Mouse (Mus musculus) midbrain, postnatal 0 days (tissue): ENCODE results near the gene Rhox13. TPM values are rescaled to one million over a fixed set of nuclear protein-coding genes. Genes with fewer than 3 reads are reported as not detected.

ENCODE experiments used
- ATAC-seq: fragments of 200-750 bp; cut with Nextera tagmentation; 2 replicates; pipeline ENCODE4 v1.8.0; 2017; ENCODE audit warnings: moderate number of reproducible peaks, mild to moderate bottlenecking, moderate TSS enrichment, moderate library complexity; ENCODE audit not compliant: low FRiP score
- DNase-seq: peaks from one replicate; pipeline ENCODE4 v3.0.0-alpha.2; 2015; ENCODE audit warnings: low spot score
- H3K27ac ChIP-seq: fragments of 300-500 bp; sonication (generic); 2 replicates; pipeline ENCODE4 v1.5.1; 2014; ENCODE audit warnings: low read depth, mild to moderate bottlenecking, low read length, mixed read lengths
- H3K27me3 ChIP-seq: fragments of 300-500 bp; sonication (generic); 2 replicates; pipeline ENCODE4 v1.6.1; 2014; ENCODE audit warnings: low read length, control low read depth, mixed read lengths; ENCODE audit not compliant: insufficient read depth
- H3K36me3 ChIP-seq: fragments of 300-500 bp; sonication (generic); 2 replicates; pipeline ENCODE4 v1.6.1; 2014; ENCODE audit warnings: low read length, control low read depth, mixed read lengths; ENCODE audit not compliant: insufficient read depth
- H3K4me1 ChIP-seq: fragments of 300-500 bp; sonication (generic); 2 replicates; pipeline ENCODE4 v1.6.1; 2014; ENCODE audit warnings: mild to moderate bottlenecking, control low read depth, antibody characterized with exemption, low read length, mixed read lengths; ENCODE audit not compliant: insufficient read depth
- H3K4me2 ChIP-seq: fragments of 300-500 bp; sonication (generic); 2 replicates; pipeline ENCODE4 v1.6.1; 2014; ENCODE audit warnings: low read depth, mild to moderate bottlenecking, low read length, mixed read lengths; ENCODE audit not compliant: poor library complexity, severe bottlenecking
- H3K4me3 ChIP-seq: fragments of 300-500 bp; sonication (generic); 2 replicates; pipeline ENCODE4 v1.5.1; 2014; ENCODE audit warnings: low read depth, mild to moderate bottlenecking, low read length, moderate library complexity
- H3K9ac ChIP-seq: fragments of 300-500 bp; sonication (generic); replicated peaks from 2 replicates; pipeline ENCODE4 v1.6.1; 2014; ENCODE audit warnings: mild to moderate bottlenecking, low read length, moderate library complexity, mixed read lengths; ENCODE audit not compliant: poor library complexity, severe bottlenecking
- H3K9me3 ChIP-seq: fragments of 300-500 bp; sonication (generic); 2 replicates; pipeline ENCODE4 v1.6.1; 2016; ENCODE audit warnings: low read length, control low read depth
- CTCF ChIP-seq: IDR thresholded peaks from 2 replicates; pipeline ENCODE4 v1.5.1; 2016; ENCODE audit warnings: antibody characterized with exemption, mild to moderate bottlenecking
- WGBS: fragments of 180-500 bp; shearing (Covaris S2); extraction: QIAGEN DNeasy Blood & Tissue Kit; methylation state at CpG from one replicate; pipeline ENCODE4 v1.1.7; 2014; 5-methylcytosine and 5-hydroxymethylcytosine counted together
- polyA plus RNA-seq: library from polyadenylated mRNA; unstranded; fragments of >200 nt; fragmentation: Nextera tagmentation; extraction: Ambion mirVana; gene quantifications from 2 replicates; pipeline ENCODE4 v1.2.1, GENCODE M21; 2015
- total RNA-seq: library from RNA; depleted of rRNA; stranded (reverse); fragments of >200 nt; gene quantifications from 2 replicates; pipeline ENCODE4 v1.2.3, GENCODE M21; 2014; rRNA removed

Gene Rhox13
- total RNA-seq (not detected in 2 replicates), polyA plus RNA-seq (not detected in 2 replicates)

DNA sequence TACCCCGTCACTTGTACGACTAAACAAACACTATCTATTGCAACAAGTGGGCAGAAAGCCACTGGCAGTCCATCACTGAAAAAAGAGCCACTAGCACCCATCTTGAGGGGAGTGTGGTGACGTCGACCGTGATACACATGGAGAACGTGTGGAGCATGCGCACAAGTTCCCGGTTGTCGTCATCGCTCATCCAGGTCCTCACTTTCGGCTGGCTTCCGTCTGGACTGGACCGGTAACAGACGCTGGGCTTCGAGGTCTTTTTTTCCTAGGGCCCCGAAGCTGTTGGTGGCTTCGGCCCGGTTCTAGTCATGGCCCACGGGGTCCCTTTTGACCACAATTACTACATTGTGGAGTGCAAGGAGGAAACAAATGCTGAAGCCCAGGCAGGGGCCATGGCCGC is at the start of gene Rhox13:
TSS of gene Rhox13 (plus strand) at position 238 of the 400 bp plus-strand sequence.
- H3K4me2 ChIP-seq = no peak within 1 kb of the TSS
- H3K4me3 ChIP-seq = no peak within 1 kb of the TSS
- no peak for DNase-seq
- no peak within 1 kb of the TSS for H3K9ac ChIP-seq
- no peak for TF ChIP-seq CTCF
- H3K9me3 ChIP-seq = peaks cover 11% of the 10 kb centered on the region; the same call in 1 of the 2 replicates
- 95% methylated on average over 20 of the region's 20 CpGs for WGBS
- no peak within 1 kb of the TSS for H3K27ac ChIP-seq
- H3K36me3 ChIP-seq = no peaks in the 10 kb centered on the region
- H3K4me1 ChIP-seq = no peaks in the 10 kb centered on the region
- no peak for ATAC-seq
- H3K27me3 ChIP-seq = no peaks in the 10 kb centered on the region

DNA sequence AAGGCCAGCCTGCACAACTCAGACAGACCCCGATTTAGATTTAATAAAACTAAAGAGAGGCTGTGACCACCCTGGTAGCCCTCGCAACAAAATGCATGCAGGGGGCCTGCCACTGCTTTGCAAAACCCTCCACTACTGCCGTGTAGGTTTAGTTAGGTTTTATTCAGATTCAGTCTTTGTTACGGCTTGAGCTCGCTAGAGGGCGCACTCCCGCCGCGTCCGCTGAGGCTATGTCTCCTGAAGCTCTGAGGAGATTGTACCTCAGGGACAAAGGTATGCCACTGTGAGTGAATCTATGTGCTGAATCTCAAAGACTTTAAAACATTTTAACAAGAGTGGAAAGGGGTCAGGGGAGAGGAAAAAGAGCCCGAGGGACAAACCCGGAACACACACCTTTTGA is 36.8 kb upstream of the Rhox13 start:
- ATAC-seq (0 out of 2 replicates have a peak, but pooled peaks have one; percentile 38), DNase-seq (peak; percentile 36)
- no peaks in the 10 kb centered on the region for H3K36me3 ChIP-seq
- 14% methylated on average over 12 of the region's 12 CpGs for WGBS
- peak; percentile 77 for TF ChIP-seq CTCF
- no peak overlapping the region for H3K9ac ChIP-seq
- no peak overlapping the region for H3K4me3 ChIP-seq
- H3K4me1 ChIP-seq = no peaks in the 10 kb centered on the region
- H3K27ac ChIP-seq = no peak overlapping the region
- no peak overlapping the region for H3K4me2 ChIP-seq
- no peaks in the 10 kb centered on the region for H3K9me3 ChIP-seq
- no peaks in the 10 kb centered on the region for H3K27me3 ChIP-seq

DNA sequence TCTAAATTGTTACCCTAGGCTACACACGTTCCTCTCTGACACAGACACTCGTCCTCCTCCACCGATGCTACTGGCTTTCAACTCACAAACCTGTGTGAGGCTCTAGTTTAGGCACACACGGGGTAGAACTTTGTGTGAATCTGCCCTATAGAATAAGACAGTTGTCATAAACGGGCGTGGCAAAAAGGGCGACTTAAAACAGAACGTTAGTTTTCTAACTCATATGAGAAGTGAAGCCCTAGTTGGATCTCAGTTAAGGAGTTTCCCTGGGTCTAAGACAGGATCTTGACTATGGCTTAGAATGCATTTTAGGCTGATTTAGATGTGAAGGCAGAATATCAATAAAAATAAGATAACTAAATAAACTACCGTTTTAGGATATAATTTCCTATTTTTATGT is 36.0 kb upstream of the Rhox13 start, which contains the start of gene Rhox11:
TSS of gene Rhox11 (minus strand) at position 101 of the 400 bp plus-strand sequence.
- ATAC-seq (no peak), DNase-seq (no peak)
- H3K27ac ChIP-seq = no peak within 1 kb of the TSS
- no peaks in the 10 kb centered on the region for H3K9me3 ChIP-seq
- TF ChIP-seq CTCF = no peak
- WGBS = 87% methylated on average over 9 of the region's 9 CpGs
- no peak within 1 kb of the TSS for H3K4me3 ChIP-seq
- H3K27me3 ChIP-seq = no peaks in the 10 kb centered on the region
- no peak within 1 kb of the TSS for H3K9ac ChIP-seq
- H3K4me1 ChIP-seq = no peaks in the 10 kb centered on the region
- H3K4me2 ChIP-seq = no peak within 1 kb of the TSS
- no peaks in the 10 kb centered on the region for H3K36me3 ChIP-seq

DNA sequence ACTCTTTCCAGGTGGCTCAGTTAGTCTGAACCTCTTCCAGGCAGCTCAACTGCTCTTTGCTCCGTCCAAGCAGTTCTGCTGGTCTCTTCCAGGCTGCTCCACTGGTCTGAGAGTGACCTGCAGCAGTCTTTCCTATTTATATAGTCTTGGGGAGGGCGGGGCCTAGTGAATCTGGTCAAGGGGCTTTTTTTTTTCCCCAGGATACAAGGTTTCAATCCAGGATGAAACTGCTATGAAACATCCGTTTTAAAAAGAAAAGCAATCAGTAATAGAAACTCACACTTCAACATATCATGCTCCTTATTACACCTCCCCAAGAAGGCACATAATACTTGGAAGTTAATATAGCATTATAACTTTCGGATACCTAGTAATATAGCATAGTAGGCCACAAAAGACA is 10.2 kb upstream of the Rhox13 start, which contains the start of gene Rhox12:
TSS of gene Rhox12 (minus strand) at position 101 of the 400 bp plus-strand sequence.
- Histone ChIP-seq H3K4me2 (no peak within 1 kb of the TSS), H3K36me3 (no peaks in the 10 kb centered on the region), H3K9ac (no peak within 1 kb of the TSS), H3K4me1 (no peaks in the 10 kb centered on the region), H3K27ac (no peak within 1 kb of the TSS), H3K27me3 (no peaks in the 10 kb centered on the region), H3K9me3 (no peaks in the 10 kb centered on the region), H3K4me3 (no peak within 1 kb of the TSS)
- WGBS = 80% methylated on average over 4 of the region's 4 CpGs
- ATAC-seq = no peak
- TF ChIP-seq CTCF = no peak
- no peak for DNase-seq

DNA sequence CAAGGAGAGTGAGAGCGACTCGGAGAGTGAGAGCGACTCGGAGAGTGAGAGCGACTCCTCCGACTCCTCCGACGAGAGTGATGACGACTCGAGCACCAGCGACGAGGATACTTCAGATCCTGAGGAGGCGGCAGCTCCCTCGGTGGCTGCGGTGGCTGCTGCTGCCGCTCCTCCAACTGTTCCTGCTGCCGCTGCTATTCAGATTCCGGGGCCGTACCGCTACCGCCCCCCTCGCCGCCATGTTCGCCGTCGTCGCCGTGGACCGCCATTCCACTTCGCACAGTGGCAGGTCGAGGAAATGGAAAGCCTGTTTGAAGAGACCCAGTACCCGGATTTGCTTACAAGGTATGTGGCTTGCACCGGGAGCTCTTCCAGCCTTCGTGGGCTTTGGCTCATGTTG is 459 bp downstream of the Rhox13 start:
- Histone ChIP-seq H3K4me2 (no peak overlapping the region), H3K9me3 (peaks cover 11% of the 10 kb centered on the region; the same call in 1 of the 2 replicates), H3K9ac (no peak overlapping the region), H3K4me1 (no peaks in the 10 kb centered on the region), H3K36me3 (no peaks in the 10 kb centered on the region), H3K27ac (no peak overlapping the region), H3K27me3 (no peaks in the 10 kb centered on the region), H3K4me3 (no peak overlapping the region)
- DNase-seq = no peak
- no peak for TF ChIP-seq CTCF
- WGBS = 91% methylated on average over 32 of the region's 34 CpGs
- ATAC-seq = no peak

DNA sequence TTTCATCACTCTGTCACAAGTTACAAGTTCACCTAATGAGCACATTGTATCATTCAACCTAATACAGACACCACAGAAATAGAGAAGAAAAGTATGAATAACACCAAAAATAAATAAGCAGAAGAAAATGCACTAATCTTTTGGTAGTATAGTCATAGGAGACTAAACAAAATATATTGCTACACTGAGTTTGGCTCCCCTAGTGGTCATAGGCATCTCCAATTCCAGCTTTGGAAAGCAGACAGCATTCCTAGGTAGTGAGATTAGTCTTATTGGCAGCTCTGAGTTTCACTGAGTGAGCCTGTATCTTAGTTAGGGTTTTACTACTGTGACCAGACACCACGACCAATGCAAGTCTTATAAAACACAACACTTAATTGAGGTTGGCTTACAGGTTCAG is 38.1 kb downstream of the Rhox13 start:
- Histone ChIP-seq H3K9ac (no peak overlapping the region), H3K9me3 (no peaks in the 10 kb centered on the region), H3K4me2 (no peak overlapping the region), H3K27me3 (no peaks in the 10 kb centered on the region), H3K4me1 (no peaks in the 10 kb centered on the region), H3K36me3 (no peaks in the 10 kb centered on the region), H3K27ac (no peak overlapping the region), H3K4me3 (no peak overlapping the region)
- TF ChIP-seq CTCF = peak; percentile 45
- 70% methylated on average over 1 of the region's 1 CpGs for WGBS
- no peak for DNase-seq
- no peak for ATAC-seq
